Mouse (Mus musculus): Measurements from ENCODE around the gene Atp2c1. TPM values are rescaled to one million over a fixed set of nuclear protein-coding genes. Genes with fewer than 3 reads are reported as not detected.

Atp2c1 gene
- polyA plus RNA-seq, 1 experiment, result 108 TPM

- WGBS, result 92% methylated on average over 7 of the region's 7 CpGs
- no peak for DNase-seq
- no peak overlapping the region for H3K4me3 ChIP-seq (replicated peaks; ENCODE audit: insufficient read depth, low read depth, low read length)
- no peaks in the 10 kb centered on the region for H3K4me1 ChIP-seq (ENCODE audit: control insufficient read depth, insufficient read depth, low read length)
- H3K27me3 ChIP-seq (ENCODE audit: control insufficient read depth, insufficient read depth, low read length), result no peaks in the 10 kb centered on the region
- TF ChIP-seq CTCF (IDR thresholded peaks at IDR 0.05; ENCODE audit: borderline replicate concordance, insufficient read depth, low read depth, low read length), result no peak
- no peak for TF ChIP-seq POLR2A (IDR thresholded peaks at IDR 0.05; ENCODE audit: borderline replicate concordance, insufficient read depth, low read length)
- H3K27ac ChIP-seq (ENCODE audit: insufficient read depth, low read length), result no peak overlapping the region
Observed at GRCm38 (mm10) chr9:105461496-105461895, 65.6 kb downstream of the Atp2c1 start.

- H3K27ac ChIP-seq (ENCODE audit: insufficient read depth, low read length), result no peak overlapping the region
- 88% methylated on average over 13 of the region's 13 CpGs for WGBS
- H3K4me1 ChIP-seq (ENCODE audit: control insufficient read depth, insufficient read depth, low read length), result no peaks in the 10 kb centered on the region
- no peak overlapping the region for H3K4me3 ChIP-seq (replicated peaks; ENCODE audit: insufficient read depth, low read depth, low read length)
- no peaks in the 10 kb centered on the region for H3K27me3 ChIP-seq (ENCODE audit: control insufficient read depth, insufficient read depth, low read length)
- DNase-seq, result no peak
- TF ChIP-seq POLR2A (IDR thresholded peaks at IDR 0.05; ENCODE audit: borderline replicate concordance, insufficient read depth, low read length), result no peak
- TF ChIP-seq CTCF (IDR thresholded peaks at IDR 0.05; ENCODE audit: borderline replicate concordance, insufficient read depth, low read depth, low read length), result no peak
Observed at GRCm38 (mm10) chr9:105459032-105459431, 68.1 kb downstream of the Atp2c1 start.

GRCm38 (mm10) chr9:105408549-105408948, 118.6 kb downstream of the Atp2c1 start:
- DNase-seq, result no peak
- Histone ChIP-seq H3K27ac (ENCODE audit: insufficient read depth, low read length) (no peak overlapping the region), H3K4me3 (replicated peaks; ENCODE audit: insufficient read depth, low read depth, low read length) (no peak overlapping the region), H3K4me1 (ENCODE audit: control insufficient read depth, insufficient read depth, low read length) (no peaks in the 10 kb centered on the region), H3K27me3 (ENCODE audit: control insufficient read depth, insufficient read depth, low read length) (no peaks in the 10 kb centered on the region)
- TF ChIP-seq POLR2A (IDR thresholded peaks at IDR 0.05; ENCODE audit: borderline replicate concordance, insufficient read depth, low read length) (no peak), CTCF (IDR thresholded peaks at IDR 0.05; ENCODE audit: borderline replicate concordance, insufficient read depth, low read depth, low read length) (no peak)
- WGBS, result 94% methylated on average over 6 of the region's 6 CpGs

GRCm38 (mm10) chr9:105395218-105395627, 131.9 kb downstream of the Atp2c1 start, which contains the start of the genes Aste1 and Nek11:
Aste1 (plus strand) TSS chr9:105395392.
Nek11 (minus strand) TSS chr9:105395524.
- Histone ChIP-seq H3K27me3 (ENCODE audit: control insufficient read depth, insufficient read depth, low read length) (no peaks in the 10 kb centered on the region), H3K4me3 (replicated peaks; ENCODE audit: insufficient read depth, low read depth, low read length) (peak within 1 kb of the TSS; percentile 69), H3K27ac (ENCODE audit: insufficient read depth, low read length) (peak within 1 kb of the TSS; percentile 22; the same call in 1 of the 2 replicates), H3K4me1 (ENCODE audit: control insufficient read depth, insufficient read depth, low read length) (no peaks in the 10 kb centered on the region)
- DNase-seq, result peak; percentile 90 to 92
- WGBS, result under 1% methylated on average over 44 of the region's 44 CpGs
- TF ChIP-seq CTCF (IDR thresholded peaks at IDR 0.05; ENCODE audit: borderline replicate concordance, insufficient read depth, low read depth, low read length), result no peak
- TF ChIP-seq POLR2A (IDR thresholded peaks at IDR 0.05; ENCODE audit: borderline replicate concordance, insufficient read depth, low read length), result peak; percentile 37; the same call in 1 of the 2 replicates

GRCm38 (mm10) chr9:105394720-105395119, 132.4 kb downstream of the Atp2c1 start:
- 13% methylated on average over 11 of the region's 11 CpGs for WGBS
- no peak for DNase-seq
- no peaks in the 10 kb centered on the region for H3K4me1 ChIP-seq (ENCODE audit: control insufficient read depth, insufficient read depth, low read length)
- H3K27me3 ChIP-seq (ENCODE audit: control insufficient read depth, insufficient read depth, low read length), result no peaks in the 10 kb centered on the region
- no peak overlapping the region for H3K27ac ChIP-seq (ENCODE audit: insufficient read depth, low read length)
- no peak for TF ChIP-seq POLR2A (IDR thresholded peaks at IDR 0.05; ENCODE audit: borderline replicate concordance, insufficient read depth, low read length)
- TF ChIP-seq CTCF (IDR thresholded peaks at IDR 0.05; ENCODE audit: borderline replicate concordance, insufficient read depth, low read depth, low read length), result no peak
- H3K4me3 ChIP-seq (replicated peaks; ENCODE audit: insufficient read depth, low read depth, low read length), result peak overlapping the region; percentile 69

- no peak overlapping the region for H3K4me3 ChIP-seq (replicated peaks; ENCODE audit: insufficient read depth, low read depth, low read length)
- no peak overlapping the region for H3K27ac ChIP-seq (ENCODE audit: insufficient read depth, low read length)
- no peak for TF ChIP-seq POLR2A (IDR thresholded peaks at IDR 0.05; ENCODE audit: borderline replicate concordance, insufficient read depth, low read length)
- TF ChIP-seq CTCF (IDR thresholded peaks at IDR 0.05; ENCODE audit: borderline replicate concordance, insufficient read depth, low read depth, low read length), result no peak
- no peaks in the 10 kb centered on the region for H3K4me1 ChIP-seq (ENCODE audit: control insufficient read depth, insufficient read depth, low read length)
- no peak for DNase-seq
- no peaks in the 10 kb centered on the region for H3K27me3 ChIP-seq (ENCODE audit: control insufficient read depth, insufficient read depth, low read length)
- WGBS, result 43% methylated on average over 5 of the region's 5 CpGs
Observed at GRCm38 (mm10) chr9:105390616-105391015, 136.5 kb downstream of the Atp2c1 start.

- peak; percentile 65; the same call in 1 of the 2 replicates for TF ChIP-seq CTCF (IDR thresholded peaks at IDR 0.05; ENCODE audit: borderline replicate concordance, insufficient read depth, low read depth, low read length)
- no peak for TF ChIP-seq POLR2A (IDR thresholded peaks at IDR 0.05; ENCODE audit: borderline replicate concordance, insufficient read depth, low read length)
- peak; percentile 40 to 67 for DNase-seq
- H3K4me3 ChIP-seq (replicated peaks; ENCODE audit: insufficient read depth, low read depth, low read length), result no peak overlapping the region
- no peaks in the 10 kb centered on the region for H3K27me3 ChIP-seq (ENCODE audit: control insufficient read depth, insufficient read depth, low read length)
- 5% methylated on average over 4 of the region's 4 CpGs for WGBS
- no peaks in the 10 kb centered on the region for H3K4me1 ChIP-seq (ENCODE audit: control insufficient read depth, insufficient read depth, low read length)
- H3K27ac ChIP-seq (ENCODE audit: insufficient read depth, low read length), result no peak overlapping the region
Observed at GRCm38 (mm10) chr9:105389289-105389688, 137.8 kb downstream of the Atp2c1 start.

- H3K4me1 ChIP-seq (ENCODE audit: control insufficient read depth, insufficient read depth, low read length), result no peaks in the 10 kb centered on the region
- 81% methylated on average over 5 of the region's 5 CpGs for WGBS
- no peak for DNase-seq
- H3K27ac ChIP-seq (ENCODE audit: insufficient read depth, low read length), result no peak overlapping the region
- TF ChIP-seq CTCF (IDR thresholded peaks at IDR 0.05; ENCODE audit: borderline replicate concordance, insufficient read depth, low read depth, low read length), result no peak
- no peak overlapping the region for H3K4me3 ChIP-seq (replicated peaks; ENCODE audit: insufficient read depth, low read depth, low read length)
- H3K27me3 ChIP-seq (ENCODE audit: control insufficient read depth, insufficient read depth, low read length), result no peaks in the 10 kb centered on the region
Observed at GRCm38 (mm10) chr9:105387403-105387802, 139.7 kb downstream of the Atp2c1 start.
